Mouse (Mus musculus): Measurements from ENCODE around the gene Sema6c. TPM values are rescaled to one million over a fixed set of nuclear protein-coding genes. Genes with fewer than 3 reads are reported as not detected.

Sema6c gene
- polyA plus RNA-seq, 1 experiment from 2014 or later = 5.3 TPM

GRCm38 (mm10) chr3:95181841-95182240, 21.6 kb downstream of the Sema6c start:
- Histone ChIP-seq H3K27me3 (replicated peaks; ENCODE audit: control insufficient read depth, insufficient read depth, low read length) (no peaks in the 10 kb centered on the region), H3K27ac (ENCODE audit: low read depth) (no peak overlapping the region), H3K36me3 (ENCODE audit: control insufficient read depth, insufficient read depth, low read length) (peaks cover 36% of the 10 kb centered on the region), H3K9me3 (ENCODE audit: control insufficient read depth, low read length) (no peaks in the 10 kb centered on the region), H3K4me3 (ENCODE audit: low read depth, low read length) (no peak overlapping the region), H3K4me2 (ENCODE audit: low read length) (no peak overlapping the region), H3K9ac (ENCODE audit: low read length) (no peak overlapping the region), H3K4me1 (replicated peaks; ENCODE audit: control insufficient read depth, insufficient read depth, low read length) (no peaks in the 10 kb centered on the region)
- 60% methylated on average over 1 of the region's 1 CpGs for WGBS
- DNase-seq (ENCODE audit: low spot score) (no peak), ATAC-seq (replicated peaks; ENCODE audit: low FRiP score, low TSS enrichment, low read depth) (no peak)

GRCm38 (mm10) chr3:95184796-95185577, 24.7 kb downstream of the Sema6c start:
- H3K9ac ChIP-seq (ENCODE audit: low read length) = no peak overlapping the region
- no peaks in the 10 kb centered on the region for H3K4me1 ChIP-seq (replicated peaks; ENCODE audit: control insufficient read depth, insufficient read depth, low read length)
- H3K4me2 ChIP-seq (ENCODE audit: low read length) = no peak overlapping the region
- no peaks in the 10 kb centered on the region for H3K9me3 ChIP-seq (ENCODE audit: control insufficient read depth, low read length)
- WGBS = 87% methylated on average over 9 of the region's 9 CpGs
- ATAC-seq (replicated peaks; ENCODE audit: low FRiP score, low TSS enrichment, low read depth) (no peak), DNase-seq (ENCODE audit: low spot score) (no peak)
- no peak overlapping the region for H3K27ac ChIP-seq (ENCODE audit: low read depth)
- H3K4me3 ChIP-seq (ENCODE audit: low read depth, low read length) = no peak overlapping the region
- no peaks in the 10 kb centered on the region for H3K27me3 ChIP-seq (replicated peaks; ENCODE audit: control insufficient read depth, insufficient read depth, low read length)
- peaks cover 67% of the 10 kb centered on the region for H3K36me3 ChIP-seq (ENCODE audit: control insufficient read depth, insufficient read depth, low read length)

DNA sequence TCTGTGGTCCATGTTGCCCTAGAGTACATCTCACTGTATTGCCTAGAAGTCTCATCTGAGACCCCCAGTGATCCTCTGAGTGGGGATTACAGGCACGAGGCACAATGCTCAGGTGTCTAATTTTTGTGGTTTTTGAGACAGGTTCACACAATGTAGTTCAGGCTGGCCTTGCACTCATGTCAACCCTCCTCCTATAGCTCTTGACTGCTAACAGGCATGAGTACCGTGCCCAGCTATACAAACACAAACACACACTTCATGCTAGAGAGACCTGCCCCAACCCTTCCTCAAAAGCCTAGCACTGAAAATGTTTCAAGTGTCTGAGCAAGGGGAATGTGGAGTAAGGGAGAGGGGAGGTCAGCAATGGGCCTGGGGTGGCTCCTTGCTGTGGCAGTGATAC, 25.8 kb downstream of the Sema6c start:
- ATAC-seq (replicated peaks; ENCODE audit: low FRiP score, low TSS enrichment, low read depth) (no peak), DNase-seq (ENCODE audit: low spot score) (no peak)
- Histone ChIP-seq H3K4me1 (replicated peaks; ENCODE audit: control insufficient read depth, insufficient read depth, low read length) (no peaks in the 10 kb centered on the region), H3K9me3 (ENCODE audit: control insufficient read depth, low read length) (no peaks in the 10 kb centered on the region), H3K36me3 (ENCODE audit: control insufficient read depth, insufficient read depth, low read length) (peaks cover 74% of the 10 kb centered on the region), H3K27me3 (replicated peaks; ENCODE audit: control insufficient read depth, insufficient read depth, low read length) (no peaks in the 10 kb centered on the region), H3K9ac (ENCODE audit: low read length) (no peak overlapping the region), H3K4me3 (ENCODE audit: low read depth, low read length) (no peak overlapping the region), H3K4me2 (ENCODE audit: low read length) (no peak overlapping the region), H3K27ac (ENCODE audit: low read depth) (no peak overlapping the region)
- WGBS = 93% methylated on average over 2 of the region's 2 CpGs

GRCm38 (mm10) chr3:95186888-95187287, 26.6 kb downstream of the Sema6c start:
- Histone ChIP-seq H3K4me3 (ENCODE audit: low read depth, low read length) (no peak overlapping the region), H3K9ac (ENCODE audit: low read length) (no peak overlapping the region), H3K27me3 (replicated peaks; ENCODE audit: control insufficient read depth, insufficient read depth, low read length) (no peaks in the 10 kb centered on the region), H3K36me3 (ENCODE audit: control insufficient read depth, insufficient read depth, low read length) (peaks cover 76% of the 10 kb centered on the region), H3K27ac (ENCODE audit: low read depth) (no peak overlapping the region), H3K4me2 (ENCODE audit: low read length) (no peak overlapping the region), H3K4me1 (replicated peaks; ENCODE audit: control insufficient read depth, insufficient read depth, low read length) (no peaks in the 10 kb centered on the region), H3K9me3 (ENCODE audit: control insufficient read depth, low read length) (no peaks in the 10 kb centered on the region)
- no peak for ATAC-seq (replicated peaks; ENCODE audit: low FRiP score, low TSS enrichment, low read depth)
- WGBS = 91% methylated on average over 6 of the region's 6 CpGs
- no peak for DNase-seq (ENCODE audit: low spot score)

- DNase-seq (ENCODE audit: low spot score) = no peak
- 80% methylated on average over 6 of the region's 6 CpGs for WGBS
- no peak overlapping the region for H3K27ac ChIP-seq (ENCODE audit: low read depth)
- peaks cover 73% of the 10 kb centered on the region for H3K36me3 ChIP-seq (ENCODE audit: control insufficient read depth, insufficient read depth, low read length)
- H3K4me1 ChIP-seq (replicated peaks; ENCODE audit: control insufficient read depth, insufficient read depth, low read length) = no peaks in the 10 kb centered on the region
- H3K9me3 ChIP-seq (ENCODE audit: control insufficient read depth, low read length) = no peaks in the 10 kb centered on the region
- H3K9ac ChIP-seq (ENCODE audit: low read length) = no peak overlapping the region
- ATAC-seq (replicated peaks; ENCODE audit: low FRiP score, low TSS enrichment, low read depth) = no peak
- H3K4me3 ChIP-seq (ENCODE audit: low read depth, low read length) = no peak overlapping the region
- no peak overlapping the region for H3K4me2 ChIP-seq (ENCODE audit: low read length)
- H3K27me3 ChIP-seq (replicated peaks; ENCODE audit: control insufficient read depth, insufficient read depth, low read length) = no peaks in the 10 kb centered on the region
These were observed 34.5 kb downstream of the Sema6c start for GRCm38 (mm10) chr3:95194721-95195135.

DNA sequence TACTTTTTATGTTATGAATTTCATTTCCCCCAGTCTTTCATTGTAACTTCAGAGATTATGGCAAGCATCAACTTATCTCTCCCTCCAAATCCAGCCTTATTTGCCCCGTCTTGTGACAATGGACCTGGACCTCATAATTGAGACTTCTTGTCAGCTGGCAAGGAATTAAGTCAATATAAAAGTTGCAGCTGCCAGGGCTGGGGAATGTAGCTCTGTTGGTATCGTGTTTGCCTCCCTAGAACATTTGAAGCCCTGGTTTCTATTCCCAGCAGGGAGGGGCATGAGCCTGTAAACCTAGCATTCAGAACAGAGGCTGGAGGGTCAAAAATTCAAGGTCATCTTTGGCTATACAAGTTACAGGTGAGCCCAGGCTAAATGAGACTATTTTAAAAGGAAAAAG, 35.5 kb downstream of the Sema6c start:
- Histone ChIP-seq H3K4me3 (ENCODE audit: low read depth, low read length) (no peak overlapping the region), H3K9ac (ENCODE audit: low read length) (no peak overlapping the region), H3K4me1 (replicated peaks; ENCODE audit: control insufficient read depth, insufficient read depth, low read length) (no peaks in the 10 kb centered on the region), H3K36me3 (ENCODE audit: control insufficient read depth, insufficient read depth, low read length) (peaks cover 73% of the 10 kb centered on the region), H3K27ac (ENCODE audit: low read depth) (no peak overlapping the region), H3K4me2 (ENCODE audit: low read length) (no peak overlapping the region), H3K27me3 (replicated peaks; ENCODE audit: control insufficient read depth, insufficient read depth, low read length) (no peaks in the 10 kb centered on the region), H3K9me3 (ENCODE audit: control insufficient read depth, low read length) (no peaks in the 10 kb centered on the region)
- no peak for ATAC-seq (replicated peaks; ENCODE audit: low FRiP score, low TSS enrichment, low read depth)
- DNase-seq (ENCODE audit: low spot score) = no peak
- WGBS = 89% methylated on average over 2 of the region's 2 CpGs

DNA sequence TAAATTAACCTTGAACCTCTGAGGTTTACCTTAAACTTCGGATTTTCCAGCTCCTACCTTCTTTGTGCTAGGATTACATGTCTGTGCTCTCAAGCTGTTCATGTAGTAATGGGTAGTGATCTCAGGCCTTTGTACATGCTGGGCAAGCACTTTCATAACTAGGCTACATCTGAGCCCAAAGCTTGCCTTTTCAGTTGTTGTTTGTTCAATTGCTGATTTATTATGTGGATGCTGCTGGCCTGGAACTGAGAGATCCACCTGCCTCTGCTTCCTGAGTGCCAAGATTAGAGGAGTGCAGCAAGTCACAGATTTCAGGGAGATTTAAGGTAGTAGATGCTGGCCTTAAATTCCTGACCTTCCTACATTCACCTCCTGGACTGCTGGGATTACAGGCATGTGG, 38.8 kb downstream of the Sema6c start:
- Histone ChIP-seq H3K4me3 (ENCODE audit: low read depth, low read length) (no peak overlapping the region), H3K27ac (ENCODE audit: low read depth) (no peak overlapping the region), H3K9ac (ENCODE audit: low read length) (no peak overlapping the region), H3K4me2 (ENCODE audit: low read length) (no peak overlapping the region), H3K27me3 (replicated peaks; ENCODE audit: control insufficient read depth, insufficient read depth, low read length) (no peaks in the 10 kb centered on the region), H3K4me1 (replicated peaks; ENCODE audit: control insufficient read depth, insufficient read depth, low read length) (no peaks in the 10 kb centered on the region), H3K36me3 (ENCODE audit: control insufficient read depth, insufficient read depth, low read length) (peaks cover 94% of the 10 kb centered on the region), H3K9me3 (ENCODE audit: control insufficient read depth, low read length) (no peaks in the 10 kb centered on the region)
- 82% methylated on average over 1 of the region's 1 CpGs for WGBS
- ATAC-seq (replicated peaks; ENCODE audit: low FRiP score, low TSS enrichment, low read depth) = no peak
- no peak for DNase-seq (ENCODE audit: low spot score)

- WGBS = 86% methylated on average over 7 of the region's 7 CpGs
- Histone ChIP-seq H3K4me3 (ENCODE audit: low read depth, low read length) (no peak overlapping the region), H3K9me3 (ENCODE audit: control insufficient read depth, low read length) (no peaks in the 10 kb centered on the region), H3K36me3 (ENCODE audit: control insufficient read depth, insufficient read depth, low read length) (peaks cover 93% of the 10 kb centered on the region), H3K4me2 (ENCODE audit: low read length) (no peak overlapping the region), H3K9ac (ENCODE audit: low read length) (no peak overlapping the region), H3K4me1 (replicated peaks; ENCODE audit: control insufficient read depth, insufficient read depth, low read length) (no peaks in the 10 kb centered on the region), H3K27me3 (replicated peaks; ENCODE audit: control insufficient read depth, insufficient read depth, low read length) (no peaks in the 10 kb centered on the region), H3K27ac (ENCODE audit: low read depth) (no peak overlapping the region)
- ATAC-seq (replicated peaks; ENCODE audit: low FRiP score, low TSS enrichment, low read depth) (no peak), DNase-seq (ENCODE audit: low spot score) (no peak)
These were observed 39.9 kb downstream of the Sema6c start for GRCm38 (mm10) chr3:95200132-95200531.

DNA sequence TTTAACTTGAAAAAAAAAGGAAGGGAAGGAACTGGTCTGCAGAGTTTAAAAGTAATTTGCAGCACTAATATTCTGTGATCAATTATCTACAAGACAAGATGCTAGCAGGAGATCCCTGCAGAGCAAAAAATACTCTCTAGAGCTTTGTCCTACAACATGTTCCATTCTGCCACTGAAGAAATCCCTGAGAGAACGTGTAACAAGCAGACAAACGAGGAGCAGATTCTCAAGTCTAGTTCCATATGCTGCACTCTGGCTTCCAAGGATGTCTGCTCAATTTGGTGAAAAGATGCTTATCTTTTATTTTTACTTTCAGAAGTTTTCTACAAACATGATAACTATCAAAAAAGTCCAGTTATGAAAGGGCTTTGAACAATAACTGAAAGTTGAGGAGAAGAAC, 40.3 kb downstream of the Sema6c start:
- H3K4me3 ChIP-seq (ENCODE audit: low read depth, low read length) = no peak overlapping the region
- no peaks in the 10 kb centered on the region for H3K27me3 ChIP-seq (replicated peaks; ENCODE audit: control insufficient read depth, insufficient read depth, low read length)
- DNase-seq (ENCODE audit: low spot score) = no peak
- no peak overlapping the region for H3K9ac ChIP-seq (ENCODE audit: low read length)
- peaks cover 93% of the 10 kb centered on the region for H3K36me3 ChIP-seq (ENCODE audit: control insufficient read depth, insufficient read depth, low read length)
- H3K9me3 ChIP-seq (ENCODE audit: control insufficient read depth, low read length) = no peaks in the 10 kb centered on the region
- no peaks in the 10 kb centered on the region for H3K4me1 ChIP-seq (replicated peaks; ENCODE audit: control insufficient read depth, insufficient read depth, low read length)
- no peak for ATAC-seq (replicated peaks; ENCODE audit: low FRiP score, low TSS enrichment, low read depth)
- WGBS = 91% methylated on average over 2 of the region's 2 CpGs
- H3K4me2 ChIP-seq (ENCODE audit: low read length) = no peak overlapping the region
- no peak overlapping the region for H3K27ac ChIP-seq (ENCODE audit: low read depth)

Data from intestine, embryonic 14.5 days (tissue).